Mouse (Mus musculus): ENCODE measurements at regions not wholly inside any gene's neighbourhood (a gene's known extent, or its start where the extent isn't known, plus 50 kb on each side); places are given as distances from the start of the nearest gene placed in this dataset.

GRCm38 (mm10) chr2:78011821-78012220 is 65.6 kb upstream of the Cwc22 start:
- no peak for DNase-seq (ENCODE audit: low spot score)

GRCm38 (mm10) chr2:78011051-78011800 is 65.1 kb upstream of the Cwc22 start:
- DNase-seq (ENCODE audit: low spot score): no peak

GRCm38 (mm10) chr2:78010066-78010690 is 64.0 kb upstream of the Cwc22 start:
- no peak for DNase-seq (ENCODE audit: low spot score)

- no peak for DNase-seq (ENCODE audit: low spot score)
Measured at GRCm38 (mm10) chr2:78008094-78008493, 61.9 kb upstream of the Cwc22 start.

GRCm38 (mm10) chr2:78005402-78006021 is 59.3 kb upstream of the Cwc22 start:
- no peak for DNase-seq (ENCODE audit: low spot score)

- DNase-seq (ENCODE audit: low spot score): no peak
Measured at GRCm38 (mm10) chr2:78004426-78004825, 58.3 kb upstream of the Cwc22 start.
